Mouse (Mus musculus) lung, postnatal 0 days (tissue): Measurements from ENCODE around the gene Prkag2.

Source experiments
- CTCF ChIP-seq: IDR thresholded peaks from 2 replicates; pipeline ENCODE4 v1.5.1; 2016; ENCODE audit warnings: antibody characterized with exemption, mild to moderate bottlenecking
- EP300 ChIP-seq: IDR thresholded peaks from 2 replicates; pipeline ENCODE4 v1.6.1; 2016; ENCODE audit warnings: antibody characterized with exemption, mild to moderate bottlenecking, control low read depth

GRCm38 (mm10) chr5:24969241-24969880 lies 131.1 kb downstream of the Prkag2 start:
- TF ChIP-seq CTCF (0 out of 2 replicates have a peak, but pooled peaks have one; percentile 9), EP300 (no peak)
